Mouse (Mus musculus): ENCODE measurements around the gene Gm44596. TPM values are rescaled to one million over a fixed set of nuclear protein-coding genes. Genes with fewer than 3 reads are reported as not detected.

The Gm44596 gene
- polyA plus RNA-seq, 1 experiment from 2014 or later: not detected

DNA sequence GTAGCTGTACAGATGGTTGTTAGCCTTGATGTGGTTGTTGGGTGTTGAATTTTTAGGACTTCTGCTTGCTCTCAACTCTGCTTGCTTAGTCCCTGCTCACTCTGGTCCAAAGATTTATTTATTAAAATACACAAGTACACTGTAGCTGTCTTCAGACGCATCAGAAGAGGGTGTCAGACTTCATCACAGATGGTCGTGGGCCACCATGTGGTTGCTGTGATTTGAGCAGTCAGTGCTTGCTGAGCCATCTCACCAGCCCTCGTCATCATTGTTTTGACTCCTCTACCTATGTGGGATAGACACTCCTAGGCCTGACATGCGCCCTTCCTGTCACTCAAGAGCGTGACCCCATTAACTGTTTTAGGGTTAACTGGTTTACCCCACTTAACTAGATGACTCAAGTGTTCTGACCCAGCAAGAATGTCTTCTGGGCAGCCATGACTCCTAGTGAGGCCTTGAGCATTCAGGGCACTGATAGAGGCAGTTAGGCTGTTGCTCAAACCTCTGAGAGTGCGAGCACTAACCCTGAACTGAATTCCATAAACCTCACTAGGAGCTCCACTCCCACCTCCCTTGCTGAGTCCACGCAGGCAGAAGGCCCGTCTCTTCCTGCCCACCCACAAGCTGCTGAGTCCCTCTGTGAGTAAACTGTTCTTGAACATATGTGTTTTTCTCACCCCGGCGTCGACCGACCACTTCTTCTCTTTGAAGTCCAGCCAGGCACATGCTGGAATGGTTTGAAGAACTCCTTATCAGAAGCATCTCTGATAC lies 80.7 kb downstream of the Gm44596 start:
- peak; percentile 31 for ATAC-seq (ENCODE audit: insufficient read depth)
- no peak for TF ChIP-seq CTCF (IDR thresholded peaks at IDR 0.05; ENCODE audit: low read depth)
- Histone ChIP-seq H3K4me3 (ENCODE audit: low read depth, low read length) (no peak overlapping the region), H3K4me2 (no peak overlapping the region), H3K36me3 (ENCODE audit: insufficient read depth) (no peaks in the 10 kb centered on the region), H3K27ac (ENCODE audit: low read depth) (no peak overlapping the region), H3K27me3 (ENCODE audit: insufficient read depth, low read length) (no peaks in the 10 kb centered on the region), H3K9ac (no peak overlapping the region), H3K4me1 (ENCODE audit: insufficient read depth) (no peaks in the 10 kb centered on the region), H3K9me3 (ENCODE audit: low read depth, low read length) (no peaks in the 10 kb centered on the region)
- WGBS: 53% methylated on average over 12 of the region's 12 CpGs
- DNase-seq: no peak

Other genes with a start within 250 kb of the Gm44596 start
- gene Tspan9, start 231.9 kb upstream of the Gm44596 start, polyA plus RNA-seq (2014; fragmentation: Nextera tagmentation; extraction: Ambion mirVana): 118 and 121 TPM in 2 replicates
- 3.3 and 4.1 TPM in 2 replicates for gene Tead4, start 74.7 kb upstream of the Gm44596 start, polyA plus RNA-seq (2014; fragmentation: Nextera tagmentation; extraction: Ambion mirVana)
- 22.0 and 23.1 TPM in 2 replicates for gene Tulp3, start 19.7 kb upstream of the Gm44596 start, polyA plus RNA-seq (2014; fragmentation: Nextera tagmentation; extraction: Ambion mirVana)
- 134 and 144 TPM in 2 replicates for gene Rhno1, start 12.6 kb upstream of the Gm44596 start, polyA plus RNA-seq (2014; fragmentation: Nextera tagmentation; extraction: Ambion mirVana)
- gene Foxm1, start 12.5 kb upstream of the Gm44596 start, polyA plus RNA-seq (2014; fragmentation: Nextera tagmentation; extraction: Ambion mirVana): 55.0 and 56.7 TPM in 2 replicates
- gene Tex52, start within 50 bp of the Gm44596 start, polyA plus RNA-seq (2014; fragmentation: Nextera tagmentation; extraction: Ambion mirVana): 0.21 and 0.35 TPM in 2 replicates
- 3.4 and 4.3 TPM in 2 replicates for gene Nrip2, start 23.8 kb downstream of the Gm44596 start, polyA plus RNA-seq (2014; fragmentation: Nextera tagmentation; extraction: Ambion mirVana)
- 32.6 and 41.4 TPM in 2 replicates for gene Itfg2, start 49.4 kb downstream of the Gm44596 start, polyA plus RNA-seq (2014; fragmentation: Nextera tagmentation; extraction: Ambion mirVana)
- 434 and 450 TPM in 2 replicates for gene Fkbp4, start 63.2 kb downstream of the Gm44596 start, polyA plus RNA-seq (2014; fragmentation: Nextera tagmentation; extraction: Ambion mirVana)
- 0.04 and 0.18 TPM in 2 replicates for gene Pzp, start 151.2 kb downstream of the Gm44596 start, polyA plus RNA-seq (2014; fragmentation: Nextera tagmentation; extraction: Ambion mirVana)
- gene A2ml1, start 206.1 kb downstream of the Gm44596 start, polyA plus RNA-seq (2014; fragmentation: Nextera tagmentation; extraction: Ambion mirVana): 0.64 and 1.4 TPM in 2 replicates
- not detected in 2 replicates for gene Klrb1a, start 248.0 kb downstream of the Gm44596 start, polyA plus RNA-seq (2014; fragmentation: Nextera tagmentation; extraction: Ambion mirVana)